Mouse (Mus musculus): ENCODE results near the gene Dnajc15. TPM values are rescaled to one million over a fixed set of nuclear protein-coding genes. Genes with fewer than 3 reads are reported as not detected.
"Not testable (repeated sequence)": the region's sequence is repeated elsewhere in the genome, so short reads cannot be mapped to it uniquely, and the experiment has no call there.

The Dnajc15 gene
- 10 to 100 TPM; 61.5 to 64.1 TPM for total RNA-seq (2021)
- long read RNA-seq, experiment 1, full-length matches to known transcripts: 18 of 22 reads
- long read RNA-seq, experiment 1, partial matches to known transcripts: 1 of 22 reads
- long read RNA-seq, experiment 1, other reads (novel, unspliced or antisense): 3 of 22 reads
- long read RNA-seq, experiment 2, full-length matches to known transcripts: 33 of 42 reads
- long read RNA-seq, experiment 2, partial matches to known transcripts: 1 of 42 reads
- long read RNA-seq, experiment 2, other reads (novel, unspliced or antisense): 8 of 42 reads

DNA sequence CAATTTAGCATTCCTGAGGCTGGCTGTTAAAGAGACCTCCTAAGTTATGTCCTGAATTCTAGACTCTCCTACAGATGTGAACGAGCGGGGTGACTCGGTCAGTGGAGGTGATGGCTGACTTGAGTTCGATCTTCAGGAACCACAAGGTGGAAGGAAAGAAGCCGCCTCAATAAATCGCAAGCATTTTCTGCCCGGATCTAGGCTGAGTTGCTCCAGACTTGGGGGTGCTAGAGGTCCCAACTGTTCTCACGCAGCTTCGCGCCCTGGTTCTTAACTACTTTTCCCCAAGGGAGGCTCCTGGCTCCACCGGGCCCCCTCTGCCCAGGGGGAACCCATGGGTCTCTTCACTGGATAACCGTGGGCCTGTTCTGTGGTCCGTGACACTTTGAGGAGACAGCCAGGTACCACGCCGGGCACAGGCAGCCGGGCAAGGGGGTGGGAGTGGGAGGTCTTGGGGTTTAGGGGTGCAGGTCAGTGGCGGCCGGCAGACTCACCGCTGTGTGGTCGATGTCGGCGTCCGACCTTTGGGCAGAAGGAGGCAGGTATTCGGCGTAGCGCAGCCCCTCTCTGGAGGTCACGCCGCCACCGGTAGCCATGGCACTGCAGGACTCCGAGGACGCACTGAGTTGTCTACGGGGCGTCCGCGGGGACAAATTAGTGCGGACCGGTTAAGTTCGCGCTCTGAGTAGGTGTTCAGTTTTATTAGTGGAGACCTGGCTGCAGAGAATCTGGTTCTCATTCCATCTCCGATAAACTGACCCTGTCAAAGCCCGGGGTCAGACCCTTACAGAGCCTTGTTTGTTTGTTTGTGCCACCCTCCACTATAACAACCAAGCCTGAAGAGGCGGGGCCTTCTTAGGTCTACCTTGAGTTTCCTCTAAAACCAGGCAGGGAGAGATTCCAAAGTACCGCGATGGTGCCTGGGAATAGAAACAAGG is at the start of gene Dnajc15:
TSS of gene Dnajc15 (minus strand) at position 822 of the 938 bp plus-strand sequence.
- DNase-seq (ENCODE audit: low spot score in 2 of 2): peak; percentile 83 to 87

DNA sequence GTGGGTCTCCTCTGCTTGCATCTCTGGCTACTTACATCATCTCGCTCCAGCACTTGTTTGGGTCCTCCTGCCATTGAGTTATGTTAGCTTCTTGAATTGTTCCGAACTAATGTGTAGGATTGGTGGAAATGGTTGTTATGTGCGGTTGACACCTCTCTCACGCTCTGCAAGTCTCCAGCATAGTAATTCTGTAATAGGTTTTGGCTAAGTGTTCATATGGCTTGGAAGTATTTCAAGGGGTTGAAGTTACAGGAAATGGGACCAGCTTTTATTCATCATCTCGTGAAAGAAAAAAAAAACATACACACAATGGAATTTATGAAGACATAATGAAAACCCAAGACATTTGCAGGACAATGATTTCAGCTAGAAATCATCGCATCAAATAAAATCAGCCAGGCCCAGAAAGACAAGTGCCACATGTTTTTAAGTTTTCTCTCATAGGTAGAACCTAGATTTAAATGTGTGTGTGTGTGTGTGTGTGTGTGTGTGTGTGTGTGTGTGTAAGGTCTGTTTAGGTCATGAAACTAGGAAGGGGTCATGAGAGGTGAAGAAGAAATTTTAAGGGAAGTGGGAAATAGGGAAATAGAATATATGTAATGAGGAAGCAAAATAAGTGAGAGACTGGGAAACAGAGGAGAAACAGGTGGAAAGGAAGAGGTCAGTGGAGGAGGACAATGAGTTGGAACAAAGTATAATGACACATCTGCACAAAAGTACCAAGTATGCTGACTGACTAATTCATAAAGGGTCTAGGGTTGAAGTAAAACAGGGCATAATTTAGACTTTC is 48.3 kb upstream of the Dnajc15 start:
- no peak for DNase-seq (ENCODE audit: low spot score in 2 of 2)

DNA sequence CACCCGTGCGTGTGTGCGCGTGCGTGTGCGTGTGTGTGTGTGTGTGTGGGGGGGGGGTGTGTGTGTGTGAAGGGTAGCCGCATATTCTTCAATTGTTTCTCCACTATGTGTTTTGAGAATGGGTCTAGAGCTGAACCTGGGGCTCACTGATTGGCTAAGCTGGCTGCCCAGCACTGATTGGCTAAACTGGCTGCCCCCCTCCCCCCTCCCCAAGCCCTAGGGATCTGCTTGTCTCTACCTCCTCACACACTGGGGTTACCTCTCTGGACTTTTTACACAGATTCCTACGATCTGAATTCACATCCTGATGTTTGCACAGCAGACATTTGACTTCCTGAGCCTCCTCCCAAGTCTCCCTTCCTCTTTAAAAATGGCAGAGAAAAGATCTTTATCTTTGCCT is 46.7 kb upstream of the Dnajc15 start:
- DNase-seq (ENCODE audit: low spot score in 2 of 2): no peak

DNA sequence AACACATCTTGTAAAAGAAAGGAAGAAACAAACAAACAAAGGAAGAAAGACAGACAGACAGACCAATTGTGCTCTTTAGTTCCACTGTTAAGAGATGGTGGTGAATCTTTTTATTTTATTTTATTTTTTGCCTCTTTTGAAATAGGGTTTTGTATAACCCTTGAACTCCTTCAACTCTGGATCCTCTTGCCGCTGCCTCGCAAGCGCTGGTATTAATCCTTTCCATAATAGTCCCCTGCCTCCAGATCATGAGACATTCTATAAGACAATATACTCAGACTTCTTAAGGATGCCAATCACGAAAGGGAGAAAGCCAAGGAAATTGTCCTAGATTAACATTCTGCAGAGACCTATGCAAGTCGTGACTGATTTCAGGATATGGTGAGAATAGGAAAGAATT is 40.9 kb upstream of the Dnajc15 start:
- DNase-seq (ENCODE audit: low spot score in 2 of 2): no peak

DNA sequence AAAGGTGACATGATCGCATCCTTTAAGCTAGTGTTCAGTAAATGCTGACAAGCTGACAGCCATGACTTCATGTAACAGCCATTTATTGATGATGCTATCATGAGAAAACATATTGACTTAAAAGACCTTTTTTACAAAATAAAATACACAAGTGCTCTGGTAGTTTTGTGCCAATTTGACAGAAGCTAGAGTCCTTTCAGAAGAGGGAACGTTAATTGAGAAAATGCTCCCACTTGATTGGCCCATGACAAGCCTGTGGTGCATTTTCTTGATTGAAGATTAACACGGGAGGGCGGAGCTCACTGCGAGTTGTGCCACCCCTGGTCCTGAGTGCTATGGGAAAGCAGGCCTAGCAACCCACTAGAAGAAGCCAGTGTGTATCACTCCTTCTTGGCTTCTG is 31.7 kb upstream of the Dnajc15 start:
- no peak for DNase-seq (ENCODE audit: low spot score in 2 of 2)

DNA sequence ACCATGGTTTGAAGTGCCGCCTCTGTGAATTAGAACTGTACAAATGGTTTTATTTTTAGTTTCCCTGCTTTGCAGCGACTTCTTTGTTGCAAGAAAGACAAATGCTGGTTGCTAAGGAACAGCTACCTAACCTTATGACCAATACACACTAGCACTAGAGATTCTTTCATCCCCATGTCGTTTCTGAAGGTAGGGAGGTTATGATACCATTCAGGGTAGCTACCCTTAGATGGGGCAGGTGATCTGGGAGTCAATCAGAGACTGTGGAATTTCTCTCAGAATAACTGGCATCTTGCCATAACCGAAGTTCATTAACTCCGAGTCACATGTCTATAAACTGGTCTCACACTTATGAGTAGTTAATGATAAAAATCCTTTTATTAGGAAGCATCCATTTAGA is 30.5 kb upstream of the Dnajc15 start:
- DNase-seq (ENCODE audit: low spot score in 2 of 2): peak in 1 of 2 experiments; percentile 8

DNA sequence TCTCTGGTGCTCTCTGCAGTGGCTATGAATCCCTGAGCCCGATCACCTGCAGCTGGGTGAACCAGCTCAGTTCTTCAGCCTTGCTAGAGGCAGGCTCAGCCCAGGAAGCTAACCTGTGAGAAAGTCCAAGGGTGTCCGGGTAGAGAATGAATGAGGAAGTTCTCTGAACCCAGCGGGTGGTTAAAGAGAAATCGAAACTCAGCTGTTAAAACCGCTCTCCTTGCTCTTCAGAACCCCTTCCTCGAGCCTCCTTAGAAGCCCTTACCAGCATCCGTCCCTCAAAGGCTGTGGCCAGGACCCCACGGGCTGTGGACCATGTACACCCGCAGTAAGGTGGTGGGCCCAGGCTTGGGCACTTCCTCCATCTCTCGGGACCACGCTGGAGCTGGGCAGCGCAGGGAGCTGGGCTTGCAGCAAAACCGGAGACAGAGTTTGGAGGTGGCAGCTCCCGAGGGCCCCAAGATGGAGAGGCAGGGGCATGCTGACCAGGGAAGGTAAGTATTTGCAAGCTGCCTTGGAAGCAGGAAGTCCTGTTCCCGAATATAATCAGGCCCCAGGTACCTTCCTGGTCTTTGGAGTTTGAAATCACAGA is 29.3 kb upstream of the Dnajc15 start, which contains the start of gene Epsti1:
TSS of gene Epsti1 (plus strand) at position 69 of the 592 bp plus-strand sequence.
- no peak for DNase-seq (ENCODE audit: low spot score in 2 of 2)

DNA sequence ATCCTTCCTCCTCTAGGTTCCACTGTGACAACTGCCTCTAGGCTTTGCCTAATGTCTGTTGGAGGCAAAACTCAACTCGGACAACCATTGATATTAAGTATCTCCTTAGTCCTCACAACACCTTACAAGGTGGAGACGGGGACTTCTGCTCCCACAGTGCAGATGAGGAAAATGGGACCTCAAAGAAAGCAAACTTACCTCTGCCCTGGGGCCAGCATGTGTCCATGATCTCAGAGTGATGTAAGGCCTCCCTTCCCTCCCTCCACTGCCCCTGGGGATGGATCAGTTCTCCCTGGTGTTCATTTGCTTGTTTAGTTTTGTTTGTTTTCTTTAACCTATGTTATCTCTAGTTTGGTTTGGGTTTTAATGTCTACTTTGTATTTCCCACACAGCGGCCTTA is 27.6 kb upstream of the Dnajc15 start:
- DNase-seq (ENCODE audit: low spot score in 2 of 2): no peak

DNA sequence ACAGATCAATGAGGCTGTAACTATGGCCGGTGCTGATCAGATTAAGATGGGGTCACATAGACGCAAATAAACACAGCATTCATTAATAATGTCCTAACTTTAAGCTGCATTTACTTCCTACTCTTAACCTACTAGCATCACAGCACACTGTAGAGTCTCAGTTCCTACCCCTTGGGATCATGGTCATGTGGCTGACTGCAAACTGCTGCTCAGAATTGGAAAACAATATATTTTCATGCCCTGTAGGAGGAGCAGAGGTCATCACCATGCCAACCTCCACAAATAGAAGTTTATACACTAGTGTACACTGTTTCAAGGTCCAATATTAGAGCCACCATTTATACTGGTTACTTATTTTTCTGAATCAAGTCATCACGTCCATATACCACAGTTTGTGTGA is 21.0 kb upstream of the Dnajc15 start:
- DNase-seq (ENCODE audit: low spot score in 2 of 2): no peak

DNA sequence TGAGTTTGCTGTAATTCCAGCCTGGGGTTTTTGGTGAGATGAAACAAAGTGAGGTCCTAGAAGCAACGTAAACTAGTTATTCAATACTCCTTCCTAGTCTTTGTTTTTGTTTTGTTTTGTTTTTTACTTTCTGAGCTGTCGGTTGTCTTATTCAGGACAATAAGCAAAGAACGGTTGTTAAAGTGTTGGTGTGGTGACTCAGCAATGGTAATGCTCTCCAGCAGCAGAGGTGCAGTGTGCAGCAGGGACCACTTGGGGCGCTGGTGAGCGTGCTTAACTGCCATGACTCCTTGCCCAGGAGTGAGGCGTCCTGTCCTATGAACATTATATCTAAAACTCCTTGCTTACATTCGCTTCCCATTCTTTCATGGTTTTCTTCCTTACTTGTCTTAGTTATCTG is 15.0 kb upstream of the Dnajc15 start:
- no peak for DNase-seq (ENCODE audit: low spot score in 2 of 2)

DNA sequence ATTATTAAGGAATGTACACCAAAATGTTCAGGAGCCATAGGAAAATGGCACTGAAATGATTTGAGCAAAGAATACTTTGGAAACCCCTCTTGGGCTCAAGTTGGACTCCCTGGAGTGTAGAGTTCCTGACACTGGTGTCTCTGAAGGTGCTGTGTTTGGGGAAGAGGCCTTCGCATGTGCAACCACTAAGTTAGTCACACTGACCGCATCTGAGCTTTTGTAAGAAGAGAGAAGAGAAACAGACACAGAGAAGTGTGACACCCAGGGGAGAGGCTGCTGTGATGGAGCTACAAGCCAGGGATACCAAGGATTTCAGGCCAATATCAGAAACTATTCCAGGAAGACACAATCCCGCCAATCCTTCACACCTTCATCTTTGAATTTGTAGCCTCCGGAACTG is 12.0 kb upstream of the Dnajc15 start:
- DNase-seq (ENCODE audit: low spot score in 2 of 2): no peak

DNA sequence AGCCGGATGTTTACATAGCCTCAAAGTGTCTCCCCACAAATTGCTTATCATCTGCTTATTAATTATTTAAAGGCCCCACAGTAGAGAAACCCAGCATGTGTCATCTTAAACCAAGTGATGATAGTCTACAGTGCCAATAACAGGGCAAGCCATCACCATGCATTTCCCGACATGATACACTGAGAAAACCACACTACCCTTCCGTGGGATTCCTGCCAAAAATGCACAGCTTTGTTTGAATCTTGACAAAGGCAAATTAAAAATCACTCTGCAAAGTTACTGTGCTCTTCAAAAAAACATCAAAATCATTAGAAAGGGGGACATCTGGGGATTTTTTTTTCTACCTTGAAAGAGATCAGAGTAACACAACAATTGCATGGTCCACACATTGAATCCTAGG is 11.5 kb upstream of the Dnajc15 start:
- no peak for DNase-seq (ENCODE audit: low spot score in 2 of 2)

DNA sequence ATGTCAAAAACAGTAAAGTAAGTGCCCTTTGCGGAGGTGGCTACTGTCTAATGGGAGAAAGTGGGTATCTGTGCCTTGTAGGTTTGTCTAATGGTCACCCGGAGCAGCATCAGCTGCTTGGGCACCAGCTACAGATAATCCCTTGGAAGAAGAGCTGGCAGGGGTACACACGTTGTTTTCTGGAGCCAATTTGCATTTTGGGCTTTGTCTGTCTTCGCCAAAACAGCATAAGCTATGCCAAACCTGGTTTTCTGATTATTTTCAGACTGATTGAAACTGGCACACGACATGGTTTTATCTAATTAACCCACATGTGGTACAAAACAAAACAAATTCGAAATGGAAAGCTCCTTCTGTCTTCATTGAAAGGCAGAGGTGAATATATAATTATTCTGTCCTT is 7.7 kb upstream of the Dnajc15 start:
- DNase-seq (ENCODE audit: low spot score in 2 of 2): peak; percentile 32 to 75

DNA sequence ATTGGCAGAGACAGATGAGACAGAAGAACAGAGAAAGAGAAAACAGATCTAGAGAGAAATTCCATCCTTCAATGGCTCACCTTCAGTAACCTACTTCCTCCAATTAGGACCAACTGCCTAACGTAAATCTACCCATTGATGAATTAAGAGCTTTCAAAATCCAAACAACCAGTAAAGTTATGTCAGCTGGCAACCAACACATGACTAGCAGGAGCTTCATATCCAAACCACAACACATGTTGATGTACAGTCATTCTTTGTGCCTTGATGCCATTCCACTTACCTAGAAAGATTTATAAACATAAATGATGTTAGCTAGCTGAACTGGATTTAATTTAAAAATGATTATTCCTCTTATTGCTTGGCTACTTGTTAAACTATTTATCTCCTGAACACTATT is 7.1 kb upstream of the Dnajc15 start:
- no peak for DNase-seq (ENCODE audit: low spot score in 2 of 2)

DNA sequence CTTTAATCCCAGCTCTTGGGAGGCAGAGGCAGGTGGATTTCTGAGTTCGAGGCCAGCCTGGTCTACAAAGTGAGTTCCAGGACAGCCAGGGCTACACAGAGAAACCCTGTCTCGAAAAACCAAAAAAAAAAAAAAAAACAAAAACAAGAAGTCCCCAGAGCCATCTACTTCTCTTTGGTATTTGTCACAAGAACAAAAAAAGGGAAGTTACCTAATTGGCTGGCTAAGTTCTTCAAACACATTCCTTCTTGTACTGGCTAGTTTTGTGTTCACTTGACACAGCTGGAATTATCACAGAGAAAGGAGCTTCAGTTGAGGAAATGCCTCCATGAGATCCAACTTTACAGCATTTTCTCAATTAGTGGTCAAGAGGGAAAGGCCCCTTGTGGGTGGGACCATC is 3.0 kb upstream of the Dnajc15 start:
- not testable (repeated sequence) for DNase-seq (ENCODE audit: low spot score in 2 of 2)

DNA sequence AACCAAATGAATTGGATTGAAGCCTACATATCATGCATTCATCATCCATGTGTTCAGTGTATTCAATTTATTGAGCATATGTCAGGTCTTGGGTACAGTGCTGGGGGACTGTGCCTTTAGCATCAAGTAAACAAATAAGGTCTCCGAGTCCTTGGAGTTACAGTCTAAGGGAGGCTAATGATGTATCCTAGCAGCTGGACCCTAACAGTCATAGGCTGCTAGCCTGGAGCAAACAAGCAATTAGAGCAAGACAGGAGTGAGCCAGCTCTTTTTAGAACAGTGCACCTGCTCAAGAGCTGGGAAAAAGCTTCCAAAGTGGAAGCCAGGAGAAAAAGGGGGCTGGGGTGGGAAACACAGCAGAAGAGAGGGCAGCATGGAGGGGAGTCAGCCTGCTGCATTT is 1.3 kb upstream of the Dnajc15 start:
- DNase-seq (ENCODE audit: low spot score in 2 of 2): peak; percentile 17 to 34

DNA sequence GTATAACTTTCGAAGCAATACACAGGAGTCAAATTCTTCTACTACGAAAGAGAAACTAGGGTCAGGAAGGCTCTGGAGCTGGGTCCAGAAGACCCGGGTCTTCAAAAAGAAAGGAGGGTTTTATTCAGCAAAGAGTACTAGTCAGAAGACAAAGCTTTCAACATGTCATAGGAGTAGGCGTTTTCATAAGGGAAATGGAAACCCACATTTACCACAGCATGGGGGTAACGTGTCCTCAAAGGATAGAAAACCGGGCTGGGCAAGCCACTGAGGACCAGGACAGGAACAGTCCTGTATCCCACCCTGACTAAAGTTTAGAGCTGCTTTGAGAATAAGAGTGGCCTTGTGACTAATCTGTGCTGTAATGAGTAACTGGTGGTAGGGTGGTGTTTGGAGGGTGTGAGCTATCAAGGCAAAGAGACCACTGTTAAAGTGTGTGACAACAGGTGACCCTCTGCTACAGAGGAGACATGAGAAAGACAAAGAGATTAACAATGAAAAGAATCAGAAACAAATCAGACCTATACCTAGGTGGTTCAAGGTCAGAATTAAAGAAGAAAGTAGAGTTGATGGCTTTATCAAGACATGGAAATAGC is 3.4 kb downstream of the Dnajc15 start:
- DNase-seq (ENCODE audit: low spot score in 2 of 2): no peak

DNA sequence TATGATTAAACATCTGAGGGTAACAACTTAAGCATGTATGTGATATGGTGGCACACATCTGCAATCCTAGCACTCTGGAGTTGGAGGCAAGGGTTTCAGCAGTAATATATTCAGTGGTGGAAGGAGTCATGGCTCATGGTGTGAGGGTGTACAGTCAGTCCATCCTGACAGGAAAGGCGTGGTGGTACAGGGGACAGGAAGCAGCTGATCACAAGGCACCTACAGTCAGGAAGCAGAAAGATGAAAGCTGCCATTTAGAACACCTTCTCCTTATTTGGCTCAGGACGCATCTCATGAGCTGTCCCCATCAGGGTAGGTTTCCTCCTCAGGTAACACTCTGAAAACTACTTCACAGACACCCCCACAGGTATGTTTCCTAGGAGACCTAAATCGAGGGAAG is 4.0 kb downstream of the Dnajc15 start:
- DNase-seq (ENCODE audit: low spot score in 2 of 2): no peak

DNA sequence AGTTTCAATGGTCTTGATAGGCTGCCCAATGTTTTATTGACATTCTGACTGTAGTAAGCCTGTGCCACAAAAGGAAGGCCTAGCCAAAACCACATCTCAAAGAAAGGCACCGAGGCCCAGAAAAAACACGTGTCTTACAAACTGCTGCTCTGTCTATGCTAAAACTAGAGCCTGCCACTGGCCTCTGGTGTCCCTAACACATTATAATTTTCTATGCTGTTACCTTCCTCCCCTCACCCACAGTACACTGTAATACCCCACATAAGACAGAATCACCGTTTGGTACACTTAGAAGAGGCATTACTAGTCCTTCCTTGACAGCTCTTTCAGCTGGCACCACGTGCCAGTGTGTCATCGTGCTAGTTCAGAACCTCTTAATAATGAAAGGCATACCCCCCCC is 7.3 kb downstream of the Dnajc15 start:
- DNase-seq (ENCODE audit: low spot score in 2 of 2): no peak

DNA sequence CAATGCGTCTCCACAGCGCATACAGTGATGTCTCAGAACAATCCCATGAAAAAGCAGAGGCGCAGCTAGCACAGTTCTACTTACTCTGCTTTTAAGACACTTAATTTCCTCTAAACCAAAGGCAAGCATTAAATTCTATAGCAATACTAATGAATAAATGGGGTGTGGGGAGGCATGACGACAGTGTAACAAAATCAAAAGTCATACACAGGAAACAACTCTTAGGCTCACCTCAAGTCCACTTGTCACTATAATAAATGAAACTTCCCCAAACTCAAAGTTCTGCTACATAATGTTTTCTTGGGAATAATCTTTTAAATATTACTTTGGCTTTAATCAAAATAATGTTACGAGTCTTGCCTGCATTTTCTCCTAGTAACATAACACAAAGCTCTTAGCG is 10.4 kb downstream of the Dnajc15 start:
- no peak for DNase-seq (ENCODE audit: low spot score in 2 of 2)

DNA sequence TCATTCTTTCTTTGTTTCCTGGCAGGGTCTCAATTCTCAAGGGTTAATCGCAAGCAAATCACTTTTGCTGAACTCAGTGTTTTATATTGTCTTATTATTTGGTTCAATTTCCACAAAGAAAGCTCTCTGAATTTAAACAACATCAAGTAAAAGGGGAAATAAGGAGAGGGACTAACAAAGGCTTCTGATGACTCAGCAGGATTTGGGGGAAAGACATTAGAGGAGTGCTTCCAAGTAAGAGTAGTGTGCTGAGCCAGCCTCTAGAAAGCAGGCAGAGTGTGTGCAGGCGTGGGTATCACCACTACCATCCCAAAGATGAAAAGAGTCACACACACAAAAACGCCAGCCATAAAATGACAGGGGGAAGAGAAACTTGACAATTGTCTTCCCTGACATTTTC is 10.9 kb downstream of the Dnajc15 start:
- no peak for DNase-seq (ENCODE audit: low spot score in 2 of 2)

Data from layer of hippocampus, postnatal 14 days (tissue).